Mouse (Mus musculus) hindbrain, postnatal 0 days (tissue): ENCODE data around the gene Smoc1. TPM values are rescaled to one million over a fixed set of nuclear protein-coding genes. Genes with fewer than 3 reads are reported as not detected.

ENCODE experiments used
- ATAC-seq: fragments of 200-750 bp; cut with Nextera tagmentation; 2 replicates; pipeline ENCODE4 v1.8.0; 2017; ENCODE audit warnings: mild to moderate bottlenecking, moderate TSS enrichment, moderate library complexity
- DNase-seq: peaks from one replicate; pipeline ENCODE4 v3.0.0-alpha.2; 2015; ENCODE audit warnings: low spot score
- H3K27ac ChIP-seq: fragments of 300-500 bp; sonication (generic); 2 replicates; pipeline ENCODE4 v1.5.1; 2014; ENCODE audit warnings: mild to moderate bottlenecking
- H3K27me3 ChIP-seq: fragments of 300-500 bp; sonication (generic); 2 replicates; pipeline ENCODE4 v1.6.1; 2014; ENCODE audit warnings: low read length, mixed read lengths; ENCODE audit not compliant: insufficient read depth
- H3K36me3 ChIP-seq: fragments of 300-500 bp; sonication (generic); 2 replicates; pipeline ENCODE4 v1.6.1; 2014; ENCODE audit warnings: low read length, mixed read lengths; ENCODE audit not compliant: insufficient read depth
- H3K4me1 ChIP-seq: fragments of 300-500 bp; sonication (generic); 2 replicates; pipeline ENCODE4 v1.6.1; 2014; ENCODE audit warnings: antibody characterized with exemption, low read length, mixed read lengths; ENCODE audit not compliant: insufficient read depth
- H3K4me2 ChIP-seq: fragments of 300-500 bp; sonication (generic); 2 replicates; pipeline ENCODE4 v1.6.1; 2014; ENCODE audit warnings: low read depth, mild to moderate bottlenecking, low read length, moderate library complexity, mixed read lengths
- H3K4me3 ChIP-seq: fragments of 300-500 bp; sonication (generic); 2 replicates; pipeline ENCODE4 v1.5.1; 2014; ENCODE audit warnings: low read length
- H3K9ac ChIP-seq: fragments of 300-500 bp; sonication (generic); replicated peaks from 2 replicates; pipeline ENCODE4 v1.6.1; 2014; ENCODE audit warnings: mild to moderate bottlenecking, low read length, moderate library complexity, mixed read lengths
- H3K9me3 ChIP-seq: fragments of 300-500 bp; sonication (generic); 2 replicates; pipeline ENCODE4 v1.6.1; 2016; ENCODE audit warnings: low read length, mixed read lengths
- CTCF ChIP-seq: IDR thresholded peaks from 2 replicates; pipeline ENCODE4 v1.5.1; 2016; ENCODE audit warnings: antibody characterized with exemption, control low read depth, low read depth
- WGBS: fragments of 180-500 bp; shearing (Covaris S2); extraction: QIAGEN DNeasy Blood & Tissue Kit; methylation state at CpG from one replicate; pipeline ENCODE4 v1.1.7; 2014; 5-methylcytosine and 5-hydroxymethylcytosine counted together
- polyA plus RNA-seq: library from polyadenylated mRNA; unstranded; fragments of >200 nt; fragmentation: Nextera tagmentation; extraction: Ambion mirVana; gene quantifications from 2 replicates; pipeline ENCODE4 v1.2.1, GENCODE M21; 2015
- total RNA-seq: library from RNA; depleted of rRNA; stranded (reverse); fragments of >200 nt; gene quantifications from 2 replicates; pipeline ENCODE4 v1.2.3, GENCODE M21; 2014

Gene Smoc1
- total and polyA plus RNA-seq, 2 experiments from 2014 or later, result 31.5 to 32.7 TPM

DNA sequence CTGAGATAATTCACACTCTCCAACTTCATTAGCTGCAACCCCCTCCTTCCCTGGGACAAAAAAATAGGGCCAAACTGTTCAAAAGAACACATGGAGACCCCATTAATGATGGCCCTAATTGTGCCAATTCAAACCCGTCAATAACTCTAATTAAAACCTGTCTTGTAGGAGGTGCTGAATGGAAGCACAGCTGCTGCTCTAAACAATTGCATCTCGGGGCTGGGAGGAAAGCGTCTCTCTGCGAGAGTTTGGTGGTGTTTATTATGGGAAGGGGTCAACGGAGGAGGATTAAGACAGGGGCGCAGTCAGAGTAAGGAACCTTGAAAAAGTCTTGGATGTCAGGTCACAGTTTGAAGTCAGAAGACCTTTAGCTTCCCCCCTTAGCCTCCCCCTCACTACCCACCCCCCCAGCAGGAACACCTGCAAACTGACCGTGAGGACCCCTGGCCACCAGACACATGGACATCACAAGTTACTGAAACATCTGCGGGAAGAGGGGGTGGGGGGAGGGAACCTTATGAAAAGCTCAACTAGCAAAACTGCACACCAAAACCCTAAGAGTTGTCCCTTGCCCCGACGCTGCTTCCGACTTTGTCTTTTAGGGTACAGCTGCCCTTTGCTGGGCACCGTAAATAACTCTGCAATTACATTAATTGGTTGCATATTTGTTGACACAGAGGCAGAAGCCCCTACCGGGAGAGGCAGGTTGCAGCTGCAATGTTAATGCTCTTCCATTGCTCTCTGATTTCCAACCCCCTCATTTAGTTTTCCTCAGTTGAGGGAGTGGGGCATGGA, 23.6 kb upstream of the Smoc1 start:
- H3K9me3 ChIP-seq, result no peaks in the 10 kb centered on the region
- no peaks in the 10 kb centered on the region for H3K27me3 ChIP-seq
- 0 out of 2 replicates have a peak, but pooled peaks cover 3% of the 10 kb centered on the region for H3K4me1 ChIP-seq
- H3K9ac ChIP-seq, result no peak overlapping the region
- no peaks in the 10 kb centered on the region for H3K36me3 ChIP-seq
- ATAC-seq (no peak), DNase-seq (no peak)
- H3K4me3 ChIP-seq, result no peak overlapping the region
- no peak for TF ChIP-seq CTCF
- no peak overlapping the region for H3K4me2 ChIP-seq
- no peak overlapping the region for H3K27ac ChIP-seq
- WGBS, result 29% methylated on average over 13 of the region's 13 CpGs

DNA sequence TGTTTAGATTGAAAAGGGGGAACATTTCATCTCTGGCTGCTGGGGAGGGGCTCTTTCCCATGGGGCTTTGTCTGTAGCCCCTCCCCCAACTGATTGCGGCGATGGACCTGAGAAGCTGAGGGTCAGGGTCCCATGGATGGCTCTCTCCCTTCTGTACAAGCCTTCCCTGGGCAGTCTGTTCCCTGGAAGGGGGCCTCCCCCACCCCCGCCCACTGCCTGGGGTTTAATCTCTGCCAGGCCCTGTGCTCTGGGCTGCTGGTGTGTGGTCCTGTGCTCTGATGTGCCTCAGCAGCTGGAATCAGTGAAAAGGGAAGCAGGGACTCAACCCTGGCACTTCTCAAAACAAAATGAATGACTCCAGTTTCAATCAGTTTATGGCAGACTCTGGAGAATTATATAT, 16.8 kb upstream of the Smoc1 start:
- no peak for TF ChIP-seq CTCF
- Histone ChIP-seq H3K36me3 (no peaks in the 10 kb centered on the region), H3K27me3 (no peaks in the 10 kb centered on the region), H3K4me2 (no peak overlapping the region), H3K4me1 (no peaks in the 10 kb centered on the region), H3K4me3 (no peak overlapping the region), H3K27ac (no peak overlapping the region), H3K9ac (no peak overlapping the region), H3K9me3 (no peaks in the 10 kb centered on the region)
- DNase-seq (no peak), ATAC-seq (no peak)
- WGBS, result 21% methylated on average over 3 of the region's 3 CpGs

DNA sequence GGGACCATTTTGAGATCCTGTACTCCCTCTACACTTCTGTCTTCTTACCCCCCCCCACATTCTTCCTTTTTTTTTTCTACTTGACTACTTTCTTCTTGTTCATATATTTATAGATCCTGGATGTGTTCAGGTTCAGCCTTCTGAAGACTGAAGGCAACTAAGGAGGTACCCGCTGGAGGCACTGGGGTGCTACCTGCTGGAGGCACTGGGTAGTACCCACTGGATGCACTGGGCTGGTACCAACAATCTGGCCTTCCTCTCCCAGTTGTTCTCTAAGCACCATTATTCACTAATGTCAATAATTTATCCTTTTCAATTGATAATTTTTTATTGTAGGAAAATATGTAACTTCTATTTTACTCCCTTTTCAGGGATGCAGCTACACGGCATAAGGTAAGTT, 14.6 kb upstream of the Smoc1 start:
- Histone ChIP-seq H3K9ac (no peak overlapping the region), H3K36me3 (no peaks in the 10 kb centered on the region), H3K4me1 (no peaks in the 10 kb centered on the region), H3K9me3 (no peaks in the 10 kb centered on the region), H3K4me2 (no peak overlapping the region), H3K4me3 (no peak overlapping the region), H3K27me3 (no peaks in the 10 kb centered on the region), H3K27ac (no peak overlapping the region)
- DNase-seq (no peak), ATAC-seq (no peak)
- 86% methylated on average over 2 of the region's 2 CpGs for WGBS
- no peak for TF ChIP-seq CTCF

DNA sequence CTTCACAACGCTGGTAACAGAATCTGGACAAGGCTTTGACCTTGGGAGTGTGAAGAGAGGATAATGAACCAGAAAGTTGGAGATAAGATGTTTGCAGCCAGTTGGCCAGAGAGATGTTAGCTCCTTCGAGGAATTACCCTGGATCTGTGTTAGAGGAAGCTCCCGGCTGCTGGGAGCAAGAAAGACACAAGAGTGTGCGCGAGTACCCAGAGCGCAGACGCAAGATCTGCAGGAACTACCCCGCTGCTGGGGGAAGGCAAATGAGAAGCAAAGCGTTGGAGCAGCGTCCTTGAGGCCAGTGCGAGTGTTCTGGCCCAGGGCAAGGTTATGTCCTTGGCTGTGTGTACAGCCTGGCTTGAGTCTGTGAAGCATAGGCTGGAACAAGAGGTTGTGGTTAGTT, 13.1 kb upstream of the Smoc1 start:
- Histone ChIP-seq H3K9ac (no peak overlapping the region), H3K27me3 (no peaks in the 10 kb centered on the region), H3K36me3 (no peaks in the 10 kb centered on the region), H3K27ac (no peak overlapping the region), H3K4me1 (no peaks in the 10 kb centered on the region), H3K9me3 (no peaks in the 10 kb centered on the region), H3K4me3 (no peak overlapping the region), H3K4me2 (no peak overlapping the region)
- no peak for TF ChIP-seq CTCF
- WGBS, result 86% methylated on average over 11 of the region's 11 CpGs
- ATAC-seq, result no peak
- no peak for DNase-seq

DNA sequence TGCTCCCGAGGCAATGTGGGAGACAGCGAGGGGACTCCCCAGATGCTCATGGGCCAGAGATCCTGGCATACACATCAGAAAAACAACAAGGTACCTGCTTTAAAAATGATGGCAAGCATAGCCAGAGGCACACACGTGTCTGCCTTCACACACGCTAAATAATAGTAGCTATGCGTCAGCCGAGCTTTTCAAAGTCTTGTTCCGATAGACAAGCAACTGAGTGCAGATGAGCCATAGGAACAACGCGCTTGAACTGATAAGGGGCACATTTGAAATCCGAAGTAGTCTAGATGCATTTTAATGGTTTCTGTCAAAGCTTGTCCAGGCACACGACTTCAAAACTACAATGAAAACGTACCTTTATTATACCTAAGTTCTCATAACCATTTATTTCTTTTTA, 9.0 kb upstream of the Smoc1 start:
- TF ChIP-seq CTCF, result no peak
- no peak overlapping the region for H3K9ac ChIP-seq

DNA sequence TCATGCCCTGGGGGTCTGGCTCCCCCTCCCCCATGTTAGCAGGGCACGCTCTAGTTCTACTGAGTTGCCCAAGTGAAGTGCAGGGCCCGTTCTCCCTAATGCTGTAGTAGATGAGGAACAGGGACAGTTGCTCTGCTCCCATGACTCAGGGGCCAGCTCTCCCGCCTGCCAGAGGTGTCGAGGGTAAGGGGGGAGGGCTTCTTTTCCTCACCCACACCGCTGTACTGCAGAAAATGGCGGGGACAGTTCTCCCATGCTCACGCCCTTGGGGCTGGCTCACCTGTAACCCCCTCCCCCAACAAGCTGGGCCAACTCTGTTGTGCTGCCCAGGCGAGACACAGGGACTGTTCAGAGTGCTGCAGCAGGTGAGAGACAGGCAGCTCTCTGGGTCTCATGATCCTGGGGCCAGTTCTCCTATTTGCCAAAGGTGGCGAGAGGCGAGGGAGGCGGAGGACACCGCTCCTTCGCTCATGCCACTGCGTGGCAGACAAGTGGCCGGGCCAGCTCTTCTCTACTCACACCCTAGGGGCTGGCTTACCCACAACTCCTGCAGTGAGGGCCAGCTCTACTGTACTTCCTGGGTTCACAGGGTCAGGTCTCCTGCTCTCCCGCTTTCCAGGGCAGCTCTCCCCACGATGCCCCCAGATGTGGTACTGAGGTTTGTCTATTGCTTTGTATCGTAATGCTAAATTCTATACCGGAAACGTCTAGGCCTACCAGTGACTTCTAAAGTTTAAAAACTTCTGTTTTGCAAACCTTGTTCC, 7.9 kb upstream of the Smoc1 start:
- no peaks in the 10 kb centered on the region for H3K36me3 ChIP-seq
- no peak for TF ChIP-seq CTCF
- no peak overlapping the region for H3K4me2 ChIP-seq
- 89% methylated on average over 20 of the region's 20 CpGs for WGBS
- H3K27ac ChIP-seq, result no peak overlapping the region
- ATAC-seq (no peak), DNase-seq (no peak)
- H3K9me3 ChIP-seq, result no peaks in the 10 kb centered on the region
- H3K4me3 ChIP-seq, result no peak overlapping the region
- no peak overlapping the region for H3K9ac ChIP-seq
- H3K27me3 ChIP-seq, result no peaks in the 10 kb centered on the region
- no peaks in the 10 kb centered on the region for H3K4me1 ChIP-seq

More for the DNA sequence above, 9.0 kb upstream of the Smoc1 start:
- Histone ChIP-seq H3K27ac (no peak overlapping the region), H3K4me3 (no peak overlapping the region), H3K9me3 (no peaks in the 10 kb centered on the region), H3K4me2 (no peak overlapping the region), H3K4me1 (no peaks in the 10 kb centered on the region), H3K27me3 (no peaks in the 10 kb centered on the region), H3K36me3 (no peaks in the 10 kb centered on the region)
- 82% methylated on average over 12 of the region's 12 CpGs for WGBS
- ATAC-seq (no peak), DNase-seq (no peak)
